Mouse (Mus musculus): ENCODE measurements around the gene Pde8a.
A peak's percentile ranks its signal among the peaks of the same experiment; 100 is the strongest.

Gene Pde8a

GRCm38 (mm10) chr7:81213347-81214152 is at the start of gene Pde8a:
Pde8a (plus strand) TSS chr7:81213596.
- no peak for TF ChIP-seq GATA4 (IDR thresholded peaks at IDR 0.05; ENCODE audit: insufficient replicate concordance, low read length)

- TF ChIP-seq GATA4 (IDR thresholded peaks at IDR 0.05; ENCODE audit: insufficient replicate concordance, low read length), result no peak
Measured at GRCm38 (mm10) chr7:81164411-81164810, 49.0 kb upstream of the Pde8a start.

DNA sequence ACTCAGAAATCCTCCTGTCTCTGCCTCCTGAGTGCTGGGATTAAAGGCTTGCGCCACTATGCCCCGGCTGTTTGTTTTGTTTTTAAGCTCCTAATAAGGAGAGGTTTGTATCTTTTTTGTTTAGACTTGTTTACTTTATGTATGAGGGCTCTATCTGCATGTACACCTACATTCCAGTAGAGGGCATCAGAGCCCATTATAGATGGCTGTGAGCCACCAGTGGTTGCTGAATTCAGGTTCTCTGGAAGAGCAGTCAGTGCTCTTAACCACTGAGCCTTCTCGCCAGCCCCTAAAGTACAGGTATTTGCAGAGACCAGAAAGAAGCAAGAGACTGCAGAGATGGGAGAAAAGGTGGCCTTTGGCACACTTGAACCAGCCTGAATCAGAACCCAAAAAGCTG is 46.3 kb upstream of the Pde8a start:
- TF ChIP-seq GATA4 (IDR thresholded peaks at IDR 0.05; ENCODE audit: insufficient replicate concordance, low read length), result no peak

DNA sequence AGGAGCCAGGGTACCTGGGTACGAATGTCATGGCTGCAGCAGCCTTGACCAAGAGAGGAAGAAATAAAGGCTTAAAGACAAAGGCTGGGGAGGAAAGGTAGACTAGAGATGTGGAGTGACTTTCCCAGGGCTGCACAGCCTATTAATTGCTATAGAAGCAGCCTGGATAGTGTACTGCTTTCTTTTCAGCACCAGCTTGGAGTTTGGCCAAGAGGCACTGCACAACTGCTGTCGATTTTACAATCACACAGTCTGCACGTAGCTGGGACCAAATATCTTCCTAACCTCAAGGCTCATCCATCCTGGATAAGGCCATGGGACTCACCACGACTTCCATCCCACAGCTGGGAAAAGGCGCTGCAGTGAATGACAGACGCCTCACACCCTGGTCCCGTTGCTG is 44.0 kb upstream of the Pde8a start:
- TF ChIP-seq GATA4 (IDR thresholded peaks at IDR 0.05; ENCODE audit: insufficient replicate concordance, low read length), result no peak

DNA sequence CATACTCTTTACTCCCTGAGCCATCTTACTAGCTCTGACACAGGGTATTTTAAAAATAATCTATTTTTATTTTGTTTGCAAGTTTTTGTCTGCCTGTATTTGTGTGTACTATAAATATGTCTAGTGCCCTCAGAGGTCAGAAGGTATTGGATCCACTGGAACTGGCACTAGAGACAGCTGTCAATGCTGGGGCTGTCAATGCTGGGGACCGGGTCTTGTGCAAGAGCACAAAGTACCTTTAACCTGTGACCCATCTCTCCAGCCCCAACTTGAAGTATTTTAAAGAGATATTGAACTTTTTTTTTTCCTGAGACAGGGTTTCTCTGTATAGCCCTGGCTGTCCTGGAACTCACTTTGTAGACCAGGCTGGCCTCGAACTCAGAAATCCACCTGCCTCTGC is 39.5 kb upstream of the Pde8a start:
- no peak for TF ChIP-seq GATA4 (IDR thresholded peaks at IDR 0.05; ENCODE audit: insufficient replicate concordance, low read length)

- TF ChIP-seq GATA4 (IDR thresholded peaks at IDR 0.05; ENCODE audit: insufficient replicate concordance, low read length), result peak; percentile 56; the same call in 1 of the 2 replicates
Measured at GRCm38 (mm10) chr7:81174654-81175053, 38.7 kb upstream of the Pde8a start.

- no peak for TF ChIP-seq GATA4 (IDR thresholded peaks at IDR 0.05; ENCODE audit: insufficient replicate concordance, low read length)
Measured at GRCm38 (mm10) chr7:81176187-81176769, 37.1 kb upstream of the Pde8a start.

- no peak for TF ChIP-seq GATA4 (IDR thresholded peaks at IDR 0.05; ENCODE audit: insufficient replicate concordance, low read length)
Measured at GRCm38 (mm10) chr7:81179494-81179893, 33.9 kb upstream of the Pde8a start.

GRCm38 (mm10) chr7:81182492-81183175 is 30.8 kb upstream of the Pde8a start:
- no peak for TF ChIP-seq GATA4 (IDR thresholded peaks at IDR 0.05; ENCODE audit: insufficient replicate concordance, low read length)

DNA sequence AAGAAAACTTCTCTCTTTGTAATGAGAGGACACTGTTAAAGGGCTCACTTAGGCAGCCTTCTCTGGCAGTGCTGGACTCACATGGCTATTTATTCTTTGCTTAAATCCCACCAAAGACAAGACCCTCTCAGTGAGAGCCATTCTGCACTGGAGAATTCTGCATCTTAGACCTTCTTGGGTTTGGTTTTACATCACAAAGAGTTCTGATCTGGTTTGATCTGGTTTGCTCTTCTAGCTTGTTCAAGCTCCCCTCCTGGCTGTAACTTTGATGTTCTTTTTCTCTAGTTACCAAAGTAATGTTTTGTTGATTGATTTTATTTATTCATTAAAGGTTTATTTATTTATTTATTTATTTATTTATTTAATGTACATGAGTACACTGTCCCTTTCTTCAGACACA is 30.2 kb upstream of the Pde8a start:
- no peak for TF ChIP-seq GATA4 (IDR thresholded peaks at IDR 0.05; ENCODE audit: insufficient replicate concordance, low read length)

DNA sequence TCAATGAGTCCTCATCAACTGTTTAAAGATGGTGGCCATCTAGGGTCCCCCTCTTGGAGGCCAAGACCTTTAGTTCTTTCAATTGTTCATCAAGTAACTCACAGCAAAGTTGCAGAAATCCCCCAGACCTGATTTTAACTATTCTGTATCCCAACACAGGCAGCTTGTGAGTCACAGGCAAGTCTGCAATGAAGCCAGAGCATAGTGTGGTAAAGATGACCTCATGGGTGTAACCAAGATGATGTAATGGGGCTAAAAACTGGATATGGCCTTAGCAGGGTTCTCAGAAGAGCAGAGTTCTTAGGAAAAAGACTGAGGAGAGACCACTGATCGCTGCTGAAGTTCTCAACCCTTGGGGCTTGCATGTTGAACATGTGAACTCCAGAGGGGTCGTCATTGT is 29.3 kb upstream of the Pde8a start:
- no peak for TF ChIP-seq GATA4 (IDR thresholded peaks at IDR 0.05; ENCODE audit: insufficient replicate concordance, low read length)

GRCm38 (mm10) chr7:81184651-81185050 is 28.7 kb upstream of the Pde8a start:
- TF ChIP-seq GATA4 (IDR thresholded peaks at IDR 0.05; ENCODE audit: insufficient replicate concordance, low read length), result no peak

DNA sequence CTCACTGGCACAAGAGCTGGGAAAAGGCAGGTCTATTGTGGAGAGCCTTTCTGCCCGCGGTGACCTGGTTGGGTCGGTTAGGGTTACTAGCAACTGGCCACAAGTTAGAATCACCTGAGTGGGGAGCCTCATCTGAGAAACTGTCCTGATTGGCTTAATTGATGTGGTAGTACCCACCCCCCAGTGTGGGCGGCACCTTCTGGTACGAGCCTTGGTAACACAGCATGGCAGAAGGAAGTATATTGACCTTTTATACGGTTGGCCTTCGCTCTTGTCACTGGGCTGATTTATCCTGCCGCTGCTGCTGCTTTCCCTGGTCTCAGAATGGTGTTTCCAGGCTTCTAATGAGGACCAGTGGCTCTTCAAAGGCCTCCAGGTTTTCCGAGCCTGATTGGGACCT is 24.2 kb upstream of the Pde8a start:
- TF ChIP-seq GATA4 (IDR thresholded peaks at IDR 0.05; ENCODE audit: insufficient replicate concordance, low read length), result no peak

DNA sequence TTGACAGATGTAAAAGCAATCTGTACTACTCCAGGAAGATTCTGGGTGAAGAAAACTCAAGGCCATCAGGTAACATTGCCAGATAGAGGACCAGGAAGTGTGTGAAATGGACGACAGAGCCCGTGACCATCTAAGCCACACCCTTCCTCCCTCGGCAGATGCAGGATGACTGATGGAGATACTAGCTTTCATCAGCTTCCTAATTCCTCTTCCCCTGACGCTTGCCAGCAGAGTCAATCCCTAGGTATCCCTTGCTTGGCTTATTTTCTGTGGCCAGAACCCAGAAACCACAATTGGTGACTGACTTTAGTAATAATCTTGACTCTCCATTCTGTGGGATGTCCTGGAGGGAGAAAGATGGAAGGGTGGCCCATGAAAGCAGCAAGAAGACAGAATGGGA is 17.9 kb upstream of the Pde8a start:
- TF ChIP-seq GATA4 (IDR thresholded peaks at IDR 0.05; ENCODE audit: insufficient replicate concordance, low read length), result no peak

- no peak for TF ChIP-seq GATA4 (IDR thresholded peaks at IDR 0.05; ENCODE audit: insufficient replicate concordance, low read length)
Measured at GRCm38 (mm10) chr7:81196796-81197195, 16.6 kb upstream of the Pde8a start.

DNA sequence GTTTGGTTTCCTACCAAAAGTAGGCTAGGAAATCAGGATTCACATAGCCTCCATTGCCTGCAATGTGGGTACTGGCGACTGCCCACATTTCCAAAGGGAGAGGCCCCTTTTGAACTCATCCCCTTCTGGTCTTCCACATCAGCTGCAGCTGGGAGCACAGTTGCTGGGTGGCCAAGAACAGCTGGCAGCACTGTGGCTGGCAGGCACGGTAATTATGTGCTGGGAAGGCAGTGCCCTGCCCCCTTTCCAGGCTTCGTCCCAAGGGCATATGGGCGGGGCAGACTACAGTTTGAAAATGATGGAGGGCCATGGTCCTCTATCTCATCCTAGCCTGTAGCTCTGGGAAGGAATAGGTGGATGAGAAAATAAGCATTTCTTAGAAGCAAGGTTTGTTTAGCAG is 14.9 kb upstream of the Pde8a start:
- no peak for TF ChIP-seq GATA4 (IDR thresholded peaks at IDR 0.05; ENCODE audit: insufficient replicate concordance, low read length)
